Mouse (Mus musculus) layer of hippocampus, adult 2 months (tissue): ENCODE results near the gene Slc31a1. TPM values are rescaled to one million over a fixed set of nuclear protein-coding genes. Genes with fewer than 3 reads are reported as not detected.
A peak's percentile ranks its signal among the peaks of the same experiment; 100 is the strongest.

Source experiments
- DNase-seq, 2 experiments: peaks; one replicate each; pipeline ENCODE4 v3.0.0; 2022; ENCODE audit warnings: low spot score in 2 of 2
- H3K27ac ChIP-seq: fragments of 200-600 bp; 2 replicates; pipeline ENCODE4 v1.8.1; 2022
- H3K4me3 ChIP-seq: fragments of 200-600 bp; 2 replicates; pipeline ENCODE4 v1.8.1; 2022; ENCODE audit warnings: mild to moderate bottlenecking
- CTCF ChIP-seq: fragments of 200-600 bp; conservative IDR thresholded peaks from 2 replicates; pipeline ENCODE4 v1.8.1; 2022; ENCODE audit warnings: antibody characterized with exemption, mild to moderate bottlenecking, moderate library complexity
- total RNA-seq, 2 experiments: library from RNA; stranded (reverse); gene quantifications; 2 replicates each; pipeline ENCODE4 v1.2.3; 2021

Slc31a1 gene
- total RNA-seq, 2 experiments from 2014 or later, result 11.7 to 11.9 TPM

DNA sequence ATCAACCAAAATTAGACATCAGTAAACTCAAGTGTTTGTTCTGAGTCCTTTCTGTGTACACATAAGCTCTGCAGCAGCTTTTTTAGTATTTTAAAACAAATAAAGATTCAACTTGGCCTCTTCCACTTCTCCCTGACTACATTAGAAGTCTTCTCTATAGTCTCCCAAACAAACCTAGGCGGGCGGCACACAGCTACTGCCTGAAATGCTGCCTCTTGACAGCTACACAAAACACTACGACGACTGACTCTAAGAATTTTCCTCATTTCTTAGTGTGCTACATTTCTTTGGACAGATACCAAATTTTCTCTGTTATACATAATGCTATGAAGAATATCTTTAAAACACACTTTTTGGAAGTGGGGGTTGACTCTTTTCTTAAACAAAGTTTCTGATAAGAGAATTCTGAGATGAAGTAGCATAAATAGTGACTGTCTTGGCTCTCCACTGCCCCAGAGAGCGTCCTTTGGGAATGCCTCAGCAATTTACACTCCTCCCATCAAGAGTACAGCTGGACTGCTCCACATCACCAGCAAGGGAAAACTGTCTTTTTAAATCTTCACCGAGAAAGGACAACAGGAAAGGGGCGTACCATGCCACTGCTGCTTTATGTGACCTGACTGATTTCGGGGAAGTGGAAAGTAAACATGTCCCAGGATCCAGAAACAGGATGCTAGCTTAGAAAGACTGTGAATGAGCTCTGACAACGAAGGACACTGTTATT, 12.8 kb upstream of the Slc31a1 start:
- Histone ChIP-seq H3K4me3 (no peak overlapping the region), H3K27ac (0 out of 2 replicates have a peak overlapping the region, but pooled peaks have one; percentile 8)
- no peak for DNase-seq
- no peak for TF ChIP-seq CTCF

DNA sequence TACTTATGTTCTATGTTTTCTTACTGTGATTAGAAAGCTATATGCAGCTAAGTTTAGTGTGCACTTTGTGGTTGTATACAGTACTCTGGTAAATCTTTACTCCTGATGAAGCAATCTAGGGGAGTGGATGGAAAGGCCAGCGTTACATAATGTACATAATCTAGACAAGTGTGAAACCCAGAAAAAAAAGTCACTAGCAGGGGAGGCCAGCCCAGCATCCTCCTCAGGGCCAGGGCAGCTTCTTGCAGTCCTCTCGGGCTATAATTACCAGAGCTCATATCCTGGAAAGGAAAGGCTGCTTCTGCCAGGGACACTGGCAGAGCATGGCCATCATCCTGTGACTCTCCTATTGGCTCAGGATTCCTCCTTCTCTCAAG, 12.2 kb upstream of the Slc31a1 start:
- no peak for TF ChIP-seq CTCF

GRCm38 (mm10) chr4:62349371-62349770, 11.2 kb upstream of the Slc31a1 start:
- TF ChIP-seq CTCF, result no peak
- DNase-seq, result no peak
- Histone ChIP-seq H3K27ac (no peak overlapping the region), H3K4me3 (no peak overlapping the region)

More for the DNA sequence above, 12.2 kb upstream of the Slc31a1 start:
- 0 out of 2 replicates have a peak overlapping the region, but pooled peaks have one; percentile 5 for H3K27ac ChIP-seq
- no peak for DNase-seq
- no peak overlapping the region for H3K4me3 ChIP-seq

GRCm38 (mm10) chr4:62357631-62358148, 2.8 kb upstream of the Slc31a1 start:
- Histone ChIP-seq H3K4me3 (no peak overlapping the region), H3K27ac (peak overlapping the region; percentile 28; the same call in 1 of the 2 replicates)
- no peak for DNase-seq
- no peak for TF ChIP-seq CTCF

DNA sequence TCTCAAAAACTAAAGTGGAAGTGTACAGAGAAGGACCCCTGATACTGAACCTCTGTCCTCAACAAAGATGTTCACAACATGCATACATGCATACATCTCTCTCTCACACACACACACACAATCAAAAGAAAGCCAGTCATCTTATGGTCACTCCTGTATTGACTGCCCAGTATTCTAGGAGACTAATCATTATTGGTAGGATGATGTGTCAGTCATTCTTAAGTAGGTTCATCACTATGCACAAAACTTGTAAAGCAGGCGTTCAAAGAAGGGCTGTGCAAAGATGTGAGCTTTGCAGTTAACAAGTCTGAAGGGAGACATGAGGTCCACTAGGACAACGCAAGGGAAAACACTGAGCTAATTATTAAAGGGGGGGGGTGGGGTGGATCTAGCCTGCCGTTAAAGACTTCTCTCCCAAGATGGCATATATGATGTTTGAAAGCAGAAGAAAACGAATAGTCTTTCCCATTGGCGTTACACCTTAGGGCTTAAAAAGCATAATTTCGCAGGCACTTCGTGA, 1.2 kb upstream of the Slc31a1 start:
- DNase-seq, result no peak
- peak overlapping the region; percentile 94 for H3K27ac ChIP-seq
- no peak for TF ChIP-seq CTCF
- H3K4me3 ChIP-seq, result peak overlapping the region; percentile 92

DNA sequence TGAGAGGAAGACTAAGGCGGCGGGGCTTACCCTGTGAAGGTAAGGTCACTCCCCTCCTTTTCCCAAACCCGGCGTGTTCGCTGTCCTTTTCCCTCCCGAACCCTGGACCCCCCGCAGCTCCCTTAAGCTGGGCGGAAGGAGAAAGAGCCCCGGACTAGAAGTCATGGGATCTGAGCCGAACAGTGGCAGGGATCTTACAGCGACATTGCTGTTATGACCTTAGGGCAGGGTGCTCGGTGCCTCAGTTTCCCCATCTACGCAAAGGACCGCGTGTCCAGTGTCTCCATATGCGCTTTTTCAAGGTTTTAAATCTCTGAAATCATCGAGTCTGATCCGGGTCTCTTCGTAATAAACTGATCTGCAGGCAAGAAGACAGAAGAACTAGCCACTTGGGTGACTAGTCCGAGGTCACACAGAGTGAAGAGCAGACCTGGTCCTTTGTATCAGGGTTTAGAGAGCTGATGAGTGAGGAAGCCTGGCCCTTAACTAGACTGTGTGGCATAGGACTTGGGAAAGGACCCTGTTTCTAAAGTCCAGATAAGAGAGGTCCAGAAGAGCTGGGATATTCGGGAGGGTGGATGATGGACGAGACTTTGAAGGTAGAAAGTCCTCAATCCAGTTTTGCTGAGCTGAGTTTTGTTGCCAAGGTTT, 403 bp downstream of the Slc31a1 start:
- DNase-seq, result no peak
- H3K27ac ChIP-seq, result peak overlapping the region; percentile 80
- peak overlapping the region; percentile 92 for H3K4me3 ChIP-seq
- no peak for TF ChIP-seq CTCF

GRCm38 (mm10) chr4:62361571-62361970, 1.0 kb downstream of the Slc31a1 start:
- no peak for TF ChIP-seq CTCF
- peak overlapping the region; percentile 92 for H3K4me3 ChIP-seq
- no peak overlapping the region for H3K27ac ChIP-seq
- DNase-seq, result no peak

GRCm38 (mm10) chr4:62361997-62362396, 1.5 kb downstream of the Slc31a1 start:
- DNase-seq, result no peak
- no peak overlapping the region for H3K27ac ChIP-seq
- no peak for TF ChIP-seq CTCF
- H3K4me3 ChIP-seq, result peak overlapping the region; percentile 92; the same call in 1 of the 2 replicates

- Histone ChIP-seq H3K4me3 (no peak overlapping the region), H3K27ac (no peak overlapping the region)
- no peak for TF ChIP-seq CTCF
- DNase-seq, result no peak
Measured at GRCm38 (mm10) chr4:62362437-62362836, 1.9 kb downstream of the Slc31a1 start.

- DNase-seq, result no peak
- Histone ChIP-seq H3K4me3 (no peak overlapping the region), H3K27ac (no peak overlapping the region)
- TF ChIP-seq CTCF, result no peak
Measured at GRCm38 (mm10) chr4:62364299-62364698, 3.8 kb downstream of the Slc31a1 start.

- Histone ChIP-seq H3K27ac (no peak overlapping the region), H3K4me3 (no peak overlapping the region)
- TF ChIP-seq CTCF, result no peak
- DNase-seq, result no peak
Measured at GRCm38 (mm10) chr4:62366291-62366690, 5.8 kb downstream of the Slc31a1 start.

- DNase-seq, result no peak
- Histone ChIP-seq H3K27ac (0 out of 2 replicates have a peak overlapping the region, but pooled peaks have one; percentile 4), H3K4me3 (no peak overlapping the region)
- TF ChIP-seq CTCF, result no peak
Measured at GRCm38 (mm10) chr4:62367586-62367985, 7.1 kb downstream of the Slc31a1 start.

- no peak for DNase-seq
- H3K27ac ChIP-seq, result no peak overlapping the region
- TF ChIP-seq CTCF, result no peak
Measured at GRCm38 (mm10) chr4:62369091-62369490, 8.6 kb downstream of the Slc31a1 start.

DNA sequence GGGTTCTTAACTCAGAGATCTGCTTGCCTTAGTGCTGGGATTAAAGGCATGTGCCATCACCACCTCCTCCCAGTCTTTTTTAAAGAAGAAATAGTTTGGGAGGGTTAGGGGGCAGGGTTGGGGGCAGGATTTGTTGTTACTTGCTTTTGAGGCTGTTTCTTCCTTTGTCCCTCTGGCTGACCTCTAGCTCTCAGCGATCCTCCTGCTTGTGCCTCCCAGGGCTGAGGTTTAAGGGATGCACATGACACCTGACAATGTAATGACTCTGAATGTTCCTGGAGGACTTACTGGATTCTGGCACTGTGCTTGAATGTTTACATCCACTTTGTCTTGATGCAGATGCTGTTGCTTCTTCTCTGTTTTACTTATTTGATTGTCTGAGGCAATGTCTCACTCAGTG, 11.9 kb downstream of the Slc31a1 start:
- TF ChIP-seq CTCF, result no peak
- H3K4me3 ChIP-seq, result no peak overlapping the region
- no peak overlapping the region for H3K27ac ChIP-seq
- no peak for DNase-seq

More at GRCm38 (mm10) chr4:62369091-62369490, 8.6 kb downstream of the Slc31a1 start:
- H3K4me3 ChIP-seq, result no peak overlapping the region
